ENCODE assay signal across 8 mouse cellular contexts in the genomic region with DNA sequence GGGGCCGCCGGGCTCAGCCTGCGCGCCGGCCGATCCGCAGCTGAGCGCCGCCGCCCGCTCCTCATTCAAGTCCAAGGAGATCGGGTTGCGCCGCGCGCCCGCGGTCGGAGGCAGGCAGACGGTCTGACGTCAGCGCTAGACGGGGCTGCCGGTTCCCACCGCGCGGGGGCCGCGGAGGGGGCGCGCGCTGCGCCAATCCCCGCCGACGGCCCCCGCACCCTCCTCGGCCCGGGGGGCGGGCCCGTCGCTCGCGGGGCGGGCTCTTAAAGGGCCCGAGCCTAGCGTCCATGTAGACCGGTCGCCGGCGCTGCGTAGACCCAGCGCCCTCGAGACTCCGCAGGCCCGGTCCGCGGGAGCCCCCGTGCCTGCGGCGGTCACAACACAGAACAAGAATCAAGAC. TPM values are rescaled to one million over a fixed set of nuclear protein-coding genes. Genes with fewer than 3 reads are reported as not detected.
DNase-seq lines count a peak whose midpoint lies in the region; ATAC-seq and TF ChIP-seq lines count a peak whose summit lies in the region.

TSS of gene Pmepa1 (minus strand) at position 125 of the 400 bp plus-strand sequence.

- peak within 1 kb of the TSS; percentile 94 for H3K4me3 ChIP-seq in embryonic facial prominence, embryonic 10.5 days
- H3K4me3 ChIP-seq in intestine, postnatal 0 days (ENCODE audit: low read depth, low read length) = peak within 1 kb of the TSS; percentile 82
- peak within 1 kb of the TSS; percentile 94 for H3K4me3 ChIP-seq in midbrain, embryonic 11.5 days (ENCODE audit: low read depth, low read length)

- peak within 1 kb of the TSS; percentile 90 for H3K4me2 ChIP-seq in intestine, postnatal 0 days (replicated peaks; ENCODE audit: low read depth)
- H3K4me2 ChIP-seq in midbrain, embryonic 11.5 days = peak within 1 kb of the TSS; percentile 62

- peaks cover 60% of the 10 kb centered on the region for H3K4me1 ChIP-seq in embryonic facial prominence, embryonic 10.5 days
- H3K4me1 ChIP-seq in intestine, postnatal 0 days (replicated peaks; ENCODE audit: control insufficient read depth, insufficient read depth, low read length) = no peaks in the 10 kb centered on the region
- peaks cover 24% of the 10 kb centered on the region for H3K4me1 ChIP-seq in midbrain, embryonic 11.5 days (ENCODE audit: control insufficient read depth, insufficient read depth, low read length)

- WGBS in embryonic facial prominence, embryonic 10.5 days = 4% methylated on average over 61 of the region's 61 CpGs
- WGBS in intestine, postnatal 0 days = under 1% methylated on average over 41 of the region's 61 CpGs
- WGBS in midbrain, embryonic 11.5 days = under 1% methylated on average over 53 of the region's 61 CpGs

- H3K9ac ChIP-seq in intestine, postnatal 0 days (ENCODE audit: low read depth, low read length) = peak within 1 kb of the TSS; percentile 94
- H3K9ac ChIP-seq in midbrain, embryonic 11.5 days (ENCODE audit: low read length) = peak within 1 kb of the TSS; percentile 98

- intact Hi-C loops in left cerebral cortex, postnatal 4 days (cut with DNase I) = no loop called here

- H3K27ac ChIP-seq in embryonic facial prominence, embryonic 10.5 days (replicated peaks) = peak within 1 kb of the TSS; percentile 96
- H3K27ac ChIP-seq in intestine, postnatal 0 days (ENCODE audit: low read depth, low read length) = peak within 1 kb of the TSS; percentile 85
- H3K27ac ChIP-seq in midbrain, embryonic 11.5 days (ENCODE audit: low read depth, low read length) = peak within 1 kb of the TSS; percentile 54

- H3K9me3 ChIP-seq in embryonic facial prominence, embryonic 10.5 days = no peaks in the 10 kb centered on the region
- no peaks in the 10 kb centered on the region for H3K9me3 ChIP-seq in intestine, postnatal 0 days (ENCODE audit: control insufficient read depth)
- H3K9me3 ChIP-seq in midbrain, embryonic 11.5 days (ENCODE audit: control insufficient read depth, low read length) = no peaks in the 10 kb centered on the region

- peak; percentile 96 for DNase-seq in adrenal gland, postnatal 10 days
- DNase-seq in embryonic facial prominence, embryonic 10.5 days (ENCODE audit: low spot score) = peak; percentile 95
- DNase-seq in heart, adult 11 months = peak; percentile 100
- peak; percentile 88 for DNase-seq in left cerebral cortex, postnatal 4 days
- peak; percentile 98 for DNase-seq in midbrain, embryonic 11.5 days (ENCODE audit: low spot score, missing footprints)
- peak; percentile 91 for DNase-seq in skeletal muscle tissue, adult 2 months (ENCODE audit: low read depth, low spot score)
- peak; percentile 83 for DNase-seq in yolk sac, embryonic 10.5 days (ENCODE audit: low spot score)

- peaks cover 79% of the 10 kb centered on the region for H3K27me3 ChIP-seq in embryonic facial prominence, embryonic 10.5 days (replicated peaks; ENCODE audit: low read depth, poor library complexity, severe bottlenecking)
- 0 out of 2 replicates have a peak, but pooled peaks cover 4% of the 10 kb centered on the region for H3K27me3 ChIP-seq in intestine, postnatal 0 days (replicated peaks; ENCODE audit: control insufficient read depth, insufficient read depth, low read length)
- H3K27me3 ChIP-seq in midbrain, embryonic 11.5 days (ENCODE audit: control insufficient read depth, insufficient read depth, low read length) = peaks cover 4% of the 10 kb centered on the region; the same call in 1 of the 2 replicates

- peak; percentile 95 for ATAC-seq in intestine, postnatal 0 days
- peak; percentile 95 for ATAC-seq in midbrain, embryonic 11.5 days (ENCODE audit: low FRiP score)

- no peaks in the 10 kb centered on the region for H3K36me3 ChIP-seq in embryonic facial prominence, embryonic 10.5 days (replicated peaks)
- peaks cover 7% of the 10 kb centered on the region; the same call in 1 of the 2 replicates for H3K36me3 ChIP-seq in intestine, postnatal 0 days (ENCODE audit: control insufficient read depth, insufficient read depth)
- H3K36me3 ChIP-seq in midbrain, embryonic 11.5 days (ENCODE audit: control insufficient read depth, insufficient read depth, low read length) = no peaks in the 10 kb centered on the region

- peak; percentile 28; the same call in 1 of the 2 replicates for TF ChIP-seq CTCF in intestine, postnatal 0 days (IDR thresholded peaks at IDR 0.05; ENCODE audit: low read depth)

RNA-seq across cellular contexts. Expression of gene Pmepa1, which starts in this region (rescaled TPM):
- 100 to 1,000 TPM in 1 of 2 experiments, 10 to 100 TPM in 1; 83.1 to 111 TPM for total RNA-seq in adrenal gland, postnatal 10 days (2021)
- polyA plus RNA-seq in embryonic facial prominence, embryonic 10.5 days (2016; fragmentation: Nextera tagmentation; extraction: Ambion mirVana) = 1.4 and 2.1 TPM in 2 replicates
- polyA plus RNA-seq in intestine, postnatal 0 days (2015; fragmentation: Nextera tagmentation; extraction: Ambion mirVana) = 5.9 and 6.4 TPM in 2 replicates
- 10 to 100 TPM; 32.7 to 45.3 TPM for total RNA-seq in left cerebral cortex, postnatal 4 days (2021)
- polyA plus RNA-seq in midbrain, embryonic 11.5 days (2014; fragmentation: Nextera tagmentation; extraction: Ambion mirVana) = 3.2 and 3.4 TPM in 2 replicates

Comparison
In these comparisons a context has a peak if more than half of its experiments do, and no peak if none do; other contexts are left out.
1. Peak in every context shown above with its lines: DNase-seq, ATAC-seq, H3K4me3 ChIP-seq and H3K27ac ChIP-seq.